Mouse (Mus musculus): ENCODE measurements around the gene Phldb2.

DNA sequence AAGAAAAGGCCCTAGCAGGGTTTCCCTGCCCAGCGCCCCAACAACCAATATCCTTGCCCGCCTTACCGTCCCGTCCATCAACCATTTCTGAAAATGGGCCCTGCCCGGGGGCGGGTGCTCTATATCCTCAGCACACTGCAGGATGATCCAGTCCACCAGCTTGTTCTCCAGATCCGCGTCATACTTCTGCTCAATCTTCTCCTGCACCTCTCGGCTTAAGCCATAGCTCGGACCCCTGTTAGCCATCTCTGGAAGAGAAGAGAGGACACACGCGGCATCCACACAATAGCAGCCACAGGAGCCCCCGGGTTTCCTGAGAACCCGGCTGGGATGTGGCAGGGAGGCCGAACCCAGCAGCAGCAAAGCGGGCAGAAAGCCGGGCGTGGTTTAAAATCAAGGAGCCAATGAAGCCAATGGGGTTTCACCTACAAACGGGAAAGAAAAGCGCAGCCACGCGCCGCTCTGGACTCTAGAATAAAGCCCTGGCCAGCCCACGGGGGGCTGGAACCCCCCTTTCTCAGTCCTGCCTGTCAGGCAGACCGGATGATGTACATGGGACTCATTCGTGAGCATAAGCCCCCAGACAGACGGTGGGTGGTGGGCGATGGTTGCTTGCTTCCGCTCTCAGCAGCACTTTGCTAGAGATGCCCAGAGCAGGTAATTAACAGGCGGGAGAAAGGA lies 229.2 kb downstream of the Phldb2 start, which contains the start of gene Tagln3:
- no peak for TF ChIP-seq HCFC1 (IDR thresholded peaks at IDR 0.05; ENCODE audit: low read depth, low read length)
- TF ChIP-seq RAD21 (IDR thresholded peaks at IDR 0.05; ENCODE audit: low read depth, low read length): no peak
- TF ChIP-seq POLR2AphosphoS2 (IDR thresholded peaks at IDR 0.05; ENCODE audit: low read length): no peak
- TF ChIP-seq ELF1 (IDR thresholded peaks at IDR 0.05; ENCODE audit: low read depth, low read length): no peak
- TF ChIP-seq JUND (IDR thresholded peaks at IDR 0.05; ENCODE audit: low read depth, low read length): no peak
- no peak for TF ChIP-seq CTCF (IDR thresholded peaks at IDR 0.05 in 2 of 3, conservative IDR thresholded peaks at IDR 0.05 in 1 of 3; ENCODE audit: control insufficient read depth in 1 of 3, insufficient read depth in 1 of 3, low read depth in 2 of 3, low read length in 3 of 3, poor library complexity in 1 of 3, severe bottlenecking in 1 of 3)
- TF ChIP-seq BHLHE40 (IDR thresholded peaks at IDR 0.05; ENCODE audit: borderline replicate concordance, low read depth, low read length): no peak
- TF ChIP-seq RCOR1 (IDR thresholded peaks at IDR 0.05; ENCODE audit: low read depth, low read length): no peak
- TF ChIP-seq NELFE (IDR thresholded peaks at IDR 0.05; ENCODE audit: low read depth, low read length): no peak
- TF ChIP-seq POLR2A (IDR thresholded peaks at IDR 0.05; ENCODE audit: control insufficient read depth in 1 of 2, insufficient read depth in 1 of 2, low read depth in 1 of 2, low read length in 2 of 2, poor library complexity in 1 of 2): no peak
- TF ChIP-seq GABPA (IDR thresholded peaks at IDR 0.05; ENCODE audit: low read depth, low read length): no peak
